Mouse (Mus musculus) adrenal gland, adult (tissue): ENCODE results near the gene Zfp985.
"Not testable (repeated sequence)": the region's sequence is repeated elsewhere in the genome, so short reads cannot be mapped to it uniquely, and the experiment has no call there.

Experiments used
- DNase-seq, 2 experiments: peaks; one replicate each; pipeline ENCODE4 v3.0.0; 2022 to 2023; ENCODE audit warnings: low spot score in 1 of 2; ENCODE audit not compliant: inconsistent age in 2 of 2

Gene Zfp985

GRCm38 (mm10) chr4:147553071-147553470 lies at the start of gene Zfp985:
TSS of gene Zfp985 (plus strand) at chr4:147553277.
- DNase-seq: not testable (repeated sequence)

GRCm38 (mm10) chr4:147509174-147509573 lies 43.9 kb upstream of the Zfp985 start:
- no peak for DNase-seq

GRCm38 (mm10) chr4:147518981-147519380 lies 34.1 kb upstream of the Zfp985 start:
- DNase-seq: peak in 1 of 2 experiments; percentile 38

GRCm38 (mm10) chr4:147520100-147520499 lies 33.0 kb upstream of the Zfp985 start:
- no peak for DNase-seq

- DNase-seq: no peak
Observed at GRCm38 (mm10) chr4:147525125-147525524, 28.0 kb upstream of the Zfp985 start.

- no peak for DNase-seq
Observed at GRCm38 (mm10) chr4:147530366-147530765, 22.7 kb upstream of the Zfp985 start.

GRCm38 (mm10) chr4:147535916-147536315 lies 17.2 kb upstream of the Zfp985 start:
- not testable (repeated sequence) for DNase-seq

- no peak for DNase-seq
Observed at GRCm38 (mm10) chr4:147537702-147538101, 15.4 kb upstream of the Zfp985 start.

- DNase-seq: not testable (repeated sequence)
Observed at GRCm38 (mm10) chr4:147539918-147540317, 13.2 kb upstream of the Zfp985 start, which contains the start of gene Gm16503. TSS of gene Gm16503 (plus strand) at chr4:147540218.

GRCm38 (mm10) chr4:147541105-147541504 lies 12.0 kb upstream of the Zfp985 start:
- DNase-seq: no peak

- not testable (repeated sequence) for DNase-seq
Observed at GRCm38 (mm10) chr4:147554361-147554760, 1.3 kb downstream of the Zfp985 start.

GRCm38 (mm10) chr4:147556921-147557320 lies 3.8 kb downstream of the Zfp985 start:
- DNase-seq: not testable (repeated sequence)

- not testable (repeated sequence) for DNase-seq
Observed at GRCm38 (mm10) chr4:147558011-147558410, 4.9 kb downstream of the Zfp985 start.

- DNase-seq: peak in 1 of 2 experiments; percentile 65
Observed at GRCm38 (mm10) chr4:147559096-147559495, 6.0 kb downstream of the Zfp985 start.

GRCm38 (mm10) chr4:147565426-147566220 lies 12.5 kb downstream of the Zfp985 start:
- no peak for DNase-seq

GRCm38 (mm10) chr4:147571156-147571555 lies 18.1 kb downstream of the Zfp985 start:
- not testable (repeated sequence) for DNase-seq

GRCm38 (mm10) chr4:147579371-147579770 lies 26.3 kb downstream of the Zfp985 start:
- not testable (repeated sequence) for DNase-seq

GRCm38 (mm10) chr4:147586511-147587473 lies 33.7 kb downstream of the Zfp985 start:
- no peak for DNase-seq

- DNase-seq: not testable (repeated sequence)
Observed at GRCm38 (mm10) chr4:147594630-147595029, 41.6 kb downstream of the Zfp985 start.

GRCm38 (mm10) chr4:147597685-147598084 lies 44.6 kb downstream of the Zfp985 start:
- DNase-seq: no peak

GRCm38 (mm10) chr4:147598831-147599230 lies 45.8 kb downstream of the Zfp985 start:
- DNase-seq: no peak
